Mouse (Mus musculus) G1E-ER4 (cell line): ENCODE data around the gene Gm17949. TPM values are rescaled to one million over a fixed set of nuclear protein-coding genes. Genes with fewer than 3 reads are reported as not detected.

Source experiments
- GATA1 ChIP-seq: IDR thresholded peaks from one replicate; pipeline ENCODE4 v1.8.0; 2012; ENCODE audit warnings: low read length, inconsistent platforms
- polyA plus RNA-seq: library from polyadenylated mRNA; stranded (reverse); fragments of >175 nt; gene quantifications from 2 replicates; pipeline ENCODE4 v1.2.3, GENCODE M21; 2012

Gm17949 gene
- polyA plus RNA-seq, 1 experiment, result 0.04 TPM

GRCm38 (mm10) chr17:57058891-57059485 is 47.7 kb downstream of the Gm17949 start, which contains the start of gene Crb3:
Gene Crb3 (plus strand): TSS chr17:57059105.
- no peak for TF ChIP-seq GATA1

GRCm38 (mm10) chr17:57059486-57059977 is 48.3 kb downstream of the Gm17949 start, which contains the start of gene Slc25a23:
Gene Slc25a23 (minus strand): TSS chr17:57059863.
- no peak for TF ChIP-seq GATA1

GRCm38 (mm10) chr17:57060231-57060801 is 49.0 kb downstream of the Gm17949 start:
- TF ChIP-seq GATA1, result peak; percentile 13

GRCm38 (mm10) chr17:57061069-57061468 is 49.8 kb downstream of the Gm17949 start:
- TF ChIP-seq GATA1, result no peak

- TF ChIP-seq GATA1, result no peak
These were observed 50.8 kb downstream of the Gm17949 start for GRCm38 (mm10) chr17:57062011-57062521.

- no peak for TF ChIP-seq GATA1
These were observed 51.3 kb downstream of the Gm17949 start for GRCm38 (mm10) chr17:57062548-57062947.

GRCm38 (mm10) chr17:57063031-57063430 is 51.8 kb downstream of the Gm17949 start:
- no peak for TF ChIP-seq GATA1

- no peak for TF ChIP-seq GATA1
These were observed 55.6 kb downstream of the Gm17949 start for GRCm38 (mm10) chr17:57066908-57067307.

GRCm38 (mm10) chr17:57070272-57070671 is 59.0 kb downstream of the Gm17949 start:
- no peak for TF ChIP-seq GATA1

- no peak for TF ChIP-seq GATA1
These were observed 59.4 kb downstream of the Gm17949 start for GRCm38 (mm10) chr17:57070699-57071098.

Other genes with a start within 250 kb of the Gm17949 start
- gene Dus3l, start 246.7 kb upstream of the Gm17949 start, polyA plus RNA-seq, result 61.6 and 67.0 TPM in 2 replicates
- gene Prr22, start 241.2 kb upstream of the Gm17949 start, polyA plus RNA-seq, result 3.0 and 3.4 TPM in 2 replicates
- gene Rfx2, start 180.5 kb upstream of the Gm17949 start, polyA plus RNA-seq, result 27.4 and 31.2 TPM in 2 replicates
- gene Acsbg2, start 137.0 kb upstream of the Gm17949 start, polyA plus RNA-seq, result not detected in 2 replicates
- gene 1700061G19Rik, start 136.0 kb upstream of the Gm17949 start, polyA plus RNA-seq, result not detected in 2 replicates
- gene Mllt1, start 76.1 kb upstream of the Gm17949 start, polyA plus RNA-seq, result 76.7 and 99.5 TPM in 2 replicates
- not detected in 2 replicates for gene Acer1, start 29.3 kb upstream of the Gm17949 start, polyA plus RNA-seq
- gene Clpp, start 21.2 kb upstream of the Gm17949 start, polyA plus RNA-seq, result 185 and 272 TPM in 2 replicates
- gene Alkbh7, start 14.1 kb upstream of the Gm17949 start, polyA plus RNA-seq, result 51.6 and 80.9 TPM in 2 replicates
- not detected in 2 replicates for gene Pspn, start 11.5 kb upstream of the Gm17949 start, polyA plus RNA-seq
- gene Gtf2f1, start 181 bp upstream of the Gm17949 start, polyA plus RNA-seq, result 210 and 212 TPM in 2 replicates
- gene Khsrp, start 20.1 kb downstream of the Gm17949 start, polyA plus RNA-seq, result 202 and 209 TPM in 2 replicates
- not detected in 2 replicates for gene Slc25a41, start 30.2 kb downstream of the Gm17949 start, polyA plus RNA-seq
- 0.12 and 0.19 TPM in 2 replicates for gene Crb3, start 47.6 kb downstream of the Gm17949 start, polyA plus RNA-seq
- gene Slc25a23, start 48.4 kb downstream of the Gm17949 start, polyA plus RNA-seq, result 22.4 and 24.4 TPM in 2 replicates
- 4.7 and 5.7 TPM in 2 replicates for gene Dennd1c, start 67.0 kb downstream of the Gm17949 start, polyA plus RNA-seq
- not detected in 2 replicates for gene Tubb4a, start 76.3 kb downstream of the Gm17949 start, polyA plus RNA-seq
- gene Tnfsf9, start 93.9 kb downstream of the Gm17949 start, polyA plus RNA-seq, result 1.8 and 2.5 TPM in 2 replicates
- gene Cd70, start 138.3 kb downstream of the Gm17949 start, polyA plus RNA-seq, result not detected in 2 replicates
- not detected in 2 replicates for gene Tnfsf14, start 182.7 kb downstream of the Gm17949 start, polyA plus RNA-seq
- not detected in 2 replicates for gene C3, start 216.7 kb downstream of the Gm17949 start, polyA plus RNA-seq
- 15.2 and 17.6 TPM in 2 replicates for gene Gpr108, start 237.0 kb downstream of the Gm17949 start, polyA plus RNA-seq
- 13.9 and 14.8 TPM in 2 replicates for gene Trip10, start 238.0 kb downstream of the Gm17949 start, polyA plus RNA-seq